Mouse (Mus musculus) gastrocnemius, adult 8-10 months (tissue): ENCODE data around the gene Ncf2. TPM values are rescaled to one million over a fixed set of nuclear protein-coding genes. Genes with fewer than 3 reads are reported as not detected.
A peak's percentile ranks its signal among the peaks of the same experiment; 100 is the strongest.
"Not testable (repeated sequence)": the region's sequence is repeated elsewhere in the genome, so short reads cannot be mapped to it uniquely, and the experiment has no call there.

Source experiments
- DNase-seq, 2 experiments: peaks; one replicate each; pipeline ENCODE4 v3.0.0; 2022; ENCODE audit warnings: low spot score in 2 of 2
- total RNA-seq, 4 experiments: library from RNA; stranded (reverse); gene quantifications; 2 replicates each; pipeline ENCODE4 v1.2.4; 2022

The Ncf2 gene
- total RNA-seq, result 1 to 10 TPM in 1 of 4 experiments, under 1 TPM in 3; 0.34 to 1.1 (median 0.48) TPM

DNA sequence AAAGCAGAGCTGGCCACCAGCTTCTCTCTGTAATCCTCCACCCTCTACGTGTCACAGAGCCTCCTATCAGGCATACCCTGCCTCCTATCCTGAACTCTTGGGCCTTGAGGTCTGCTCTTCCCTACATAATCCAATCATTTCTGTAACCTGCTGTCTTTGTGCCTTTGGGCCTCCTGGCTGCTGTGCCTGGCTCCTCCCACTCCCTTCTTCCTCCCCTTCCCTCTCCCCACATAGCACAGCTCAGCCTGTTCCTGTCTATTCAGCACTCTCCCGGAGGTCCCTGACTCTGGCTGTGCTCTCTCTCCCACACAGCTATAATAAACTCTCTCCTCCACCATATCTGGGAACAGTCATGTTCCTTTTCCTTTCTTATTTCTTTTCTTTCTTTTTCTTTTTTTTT lies at the start of gene Ncf2:
TSS of gene Ncf2 (plus strand) at position 298 of the 400 bp plus-strand sequence.
- DNase-seq, result no peak

DNA sequence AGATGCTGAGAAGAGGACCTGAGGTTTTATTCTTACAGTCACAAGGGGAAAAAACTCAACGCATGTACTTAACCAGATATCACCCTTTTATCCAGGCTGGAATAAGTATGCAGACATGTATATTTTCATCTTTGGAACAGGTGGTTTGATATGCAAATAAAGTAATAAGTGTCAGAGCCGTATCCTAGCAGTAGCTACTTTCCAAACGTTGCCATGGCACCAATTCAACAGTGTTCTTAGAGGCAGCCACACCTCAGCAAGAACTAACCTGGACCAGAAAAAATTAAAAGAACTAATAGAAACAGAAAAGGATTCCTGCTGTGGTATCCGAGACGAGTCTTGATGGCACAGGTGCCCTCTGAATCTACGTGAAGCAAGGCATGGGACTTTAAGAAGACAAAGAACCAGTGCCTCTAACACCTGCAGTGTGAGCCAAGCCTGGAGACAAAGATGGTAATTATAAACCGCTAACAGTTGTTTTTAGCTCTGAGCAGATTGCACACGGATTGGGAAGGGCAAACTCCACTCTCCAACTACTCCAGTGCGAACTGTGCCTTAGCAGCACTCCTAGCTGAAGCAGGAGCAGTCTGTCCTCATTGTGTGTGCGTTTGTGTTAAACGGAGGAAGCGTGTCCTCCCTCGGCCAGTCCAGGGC lies 49.6 kb upstream of the Ncf2 start, which contains the start of gene Apobec4:
TSS of gene Apobec4 (plus strand) at position 240 of the 654 bp plus-strand sequence.
- DNase-seq, result no peak

DNA sequence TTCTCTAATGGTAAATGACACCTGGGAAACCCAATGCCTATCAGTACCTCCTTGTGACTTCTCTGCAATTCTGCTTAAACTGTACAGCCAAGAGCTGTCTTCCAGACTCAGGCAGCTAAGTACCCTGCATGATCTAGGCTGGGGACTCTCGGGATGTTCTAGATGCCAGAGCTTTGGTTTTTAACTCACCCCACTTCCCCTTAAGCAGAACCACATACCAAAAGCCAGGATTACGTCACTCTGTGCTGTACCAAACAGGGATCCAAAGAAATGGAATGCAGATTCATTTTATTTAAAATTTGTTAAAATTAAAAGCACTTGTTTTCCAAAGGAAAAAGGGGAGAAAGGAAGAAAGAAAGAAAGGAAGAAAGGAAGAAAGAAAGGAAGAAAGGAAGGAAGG lies 38.2 kb upstream of the Ncf2 start:
- DNase-seq, result no peak

DNA sequence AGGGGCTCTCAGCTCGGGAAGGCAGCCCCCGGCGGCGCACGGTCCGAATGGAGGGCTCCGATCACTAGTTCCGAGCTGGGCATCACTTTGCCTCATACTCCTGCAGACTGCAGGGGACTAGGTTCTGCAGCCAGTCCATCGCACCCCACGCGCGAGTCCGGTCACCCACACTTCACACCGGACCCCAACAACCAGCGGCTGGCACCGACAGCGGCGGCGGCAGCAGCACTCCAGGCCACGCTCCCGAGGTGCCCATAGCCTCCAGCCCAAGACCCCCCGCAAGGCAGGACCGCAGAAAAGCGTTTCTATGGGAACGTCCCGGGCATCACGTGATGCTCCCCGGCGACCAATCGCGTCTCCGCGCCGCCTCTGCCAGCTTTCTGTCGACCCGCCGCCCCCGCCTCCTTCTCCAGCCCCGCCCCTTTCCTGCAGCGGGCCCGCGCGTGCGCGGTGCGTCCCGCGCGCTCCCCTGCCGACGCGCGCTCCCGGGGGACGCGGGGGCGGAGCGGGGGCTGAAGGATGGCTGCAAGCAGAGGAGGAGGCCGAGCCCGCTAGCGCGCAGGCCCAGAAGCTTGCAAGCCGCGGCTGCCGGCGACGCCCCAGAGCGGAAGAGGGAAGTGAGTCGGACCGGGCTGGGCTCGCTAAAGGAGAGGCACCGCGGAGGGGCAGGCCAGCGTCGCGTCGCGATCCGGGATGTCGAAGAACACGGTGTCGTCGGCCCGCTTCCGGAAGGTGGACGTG lies 33.8 kb upstream of the Ncf2 start, which contains the start of the genes Rgl1 and Arpc5:
TSS of gene Rgl1 (minus strand) at position 320 of the 741 bp plus-strand sequence.
TSS of gene Arpc5 (plus strand) at position 511 of the 741 bp plus-strand sequence.
- peak; percentile 92 to 97 for DNase-seq

DNA sequence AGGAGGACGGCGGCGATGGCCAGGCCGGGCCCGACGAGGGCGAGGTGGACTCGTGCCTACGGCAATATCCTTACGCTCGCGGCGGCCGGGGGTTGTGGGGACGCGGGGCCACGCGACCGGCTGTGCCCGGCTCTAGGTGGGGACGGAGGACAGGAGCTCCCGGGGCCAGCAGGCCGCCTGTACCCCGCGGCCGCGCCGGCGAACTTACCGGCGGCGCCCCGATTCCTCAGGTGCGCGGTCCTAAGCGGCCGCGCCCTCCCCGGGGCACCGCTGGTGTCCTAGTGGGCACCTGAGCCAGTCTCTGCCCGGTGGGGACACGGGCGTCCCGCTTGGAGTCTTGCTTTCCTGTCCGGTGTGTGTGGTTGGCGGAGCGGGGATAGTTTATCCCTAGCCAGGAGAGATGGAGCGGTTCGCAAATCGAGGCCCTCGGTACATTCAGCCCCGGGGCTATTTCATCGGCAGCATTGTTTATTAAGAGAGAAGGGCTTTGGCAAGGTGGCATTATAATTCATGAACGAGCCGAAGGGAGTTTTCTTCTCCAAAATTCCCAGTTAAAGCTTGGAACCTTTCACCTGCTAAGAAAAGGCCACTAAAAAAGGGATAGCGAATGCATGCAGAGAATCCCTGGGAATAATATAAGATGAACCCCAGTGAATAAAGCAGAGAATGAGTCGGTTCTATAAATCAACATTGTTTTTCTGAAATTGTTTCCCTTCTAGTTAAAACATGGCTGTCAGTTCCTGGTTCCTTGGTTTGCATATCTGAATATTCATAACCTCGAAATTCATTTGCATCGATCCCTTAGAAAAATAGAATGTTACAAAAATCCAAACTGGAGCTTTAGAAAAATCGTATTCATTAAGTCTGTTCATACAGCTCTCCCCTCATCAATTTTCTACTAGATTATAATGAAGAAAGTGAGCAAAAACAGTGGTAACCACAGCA lies 32.9 kb upstream of the Ncf2 start:
- DNase-seq, result peak; percentile 12 to 25

DNA sequence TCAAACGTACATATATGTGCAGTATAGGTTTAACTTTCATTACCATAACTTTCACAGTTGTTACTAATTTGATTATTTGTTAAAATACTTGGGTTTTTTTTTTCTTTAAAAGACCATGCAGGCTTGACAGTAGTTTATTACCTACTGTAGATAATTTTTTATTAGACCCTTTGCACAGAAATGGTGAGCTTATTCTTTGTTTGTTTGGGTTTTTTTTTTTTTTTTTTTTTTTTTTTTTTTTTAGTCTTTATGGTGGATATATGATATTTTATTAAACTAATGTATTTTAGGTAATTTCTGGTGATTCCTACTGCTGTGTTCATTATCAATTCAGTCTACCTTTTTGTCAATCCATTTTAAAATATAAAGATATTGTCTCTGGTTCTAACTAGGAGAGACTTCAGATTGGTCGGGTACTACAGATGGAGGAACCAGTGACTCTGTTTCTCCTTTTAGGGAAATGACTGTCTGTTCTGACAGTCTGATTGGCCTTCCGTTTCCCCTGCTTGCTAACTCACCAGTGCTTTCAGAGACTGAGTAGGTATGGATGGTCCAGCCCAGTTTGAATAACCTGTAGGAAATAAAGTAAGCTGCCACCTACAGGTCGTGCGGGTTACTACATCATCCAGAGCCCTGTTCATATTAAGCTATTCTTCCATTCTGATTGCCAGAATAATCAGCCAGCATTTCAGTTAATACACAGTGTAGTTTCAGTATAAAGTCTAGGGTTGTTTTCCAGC lies 32.1 kb upstream of the Ncf2 start:
- peak; percentile 64 to 68 for DNase-seq

DNA sequence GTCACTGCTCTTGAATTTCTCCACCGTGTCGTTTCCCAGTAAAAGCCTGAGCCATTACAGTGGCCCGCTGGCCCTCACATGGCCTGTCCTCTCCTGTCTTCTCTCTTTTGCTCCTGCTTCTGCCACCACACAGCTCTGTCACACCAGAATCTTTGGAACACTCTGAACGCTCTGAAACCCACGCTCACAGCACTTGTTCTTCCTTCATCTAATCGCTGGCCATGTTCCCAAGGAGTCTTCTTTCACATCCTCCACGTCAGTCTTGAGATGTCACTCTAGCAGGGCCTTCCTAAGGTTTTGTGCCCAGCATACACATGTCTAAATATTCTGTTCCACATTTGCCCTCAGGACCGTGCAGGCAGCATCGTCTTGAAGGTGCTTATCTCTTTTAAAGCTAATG lies 29.0 kb upstream of the Ncf2 start:
- no peak for DNase-seq

DNA sequence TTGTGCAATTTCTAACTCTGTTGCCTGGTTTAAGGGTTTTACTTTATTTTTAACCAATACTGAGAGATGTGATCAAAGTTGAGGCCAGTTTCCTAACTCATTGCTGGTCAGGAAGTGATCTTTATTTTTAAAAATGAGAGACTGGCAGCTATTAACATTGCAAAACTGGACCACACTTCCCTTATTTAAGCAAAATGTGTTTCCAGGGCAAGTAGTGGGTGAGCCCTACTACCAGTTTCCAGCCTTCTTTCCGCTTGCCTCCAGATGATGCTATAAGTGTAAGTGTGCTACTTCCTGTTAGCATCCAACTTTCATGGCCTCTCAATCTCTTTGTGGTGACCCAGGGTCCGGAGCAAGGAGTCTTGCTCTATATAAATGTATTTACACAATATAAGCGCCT lies 25.4 kb upstream of the Ncf2 start:
- not testable (repeated sequence) for DNase-seq

DNA sequence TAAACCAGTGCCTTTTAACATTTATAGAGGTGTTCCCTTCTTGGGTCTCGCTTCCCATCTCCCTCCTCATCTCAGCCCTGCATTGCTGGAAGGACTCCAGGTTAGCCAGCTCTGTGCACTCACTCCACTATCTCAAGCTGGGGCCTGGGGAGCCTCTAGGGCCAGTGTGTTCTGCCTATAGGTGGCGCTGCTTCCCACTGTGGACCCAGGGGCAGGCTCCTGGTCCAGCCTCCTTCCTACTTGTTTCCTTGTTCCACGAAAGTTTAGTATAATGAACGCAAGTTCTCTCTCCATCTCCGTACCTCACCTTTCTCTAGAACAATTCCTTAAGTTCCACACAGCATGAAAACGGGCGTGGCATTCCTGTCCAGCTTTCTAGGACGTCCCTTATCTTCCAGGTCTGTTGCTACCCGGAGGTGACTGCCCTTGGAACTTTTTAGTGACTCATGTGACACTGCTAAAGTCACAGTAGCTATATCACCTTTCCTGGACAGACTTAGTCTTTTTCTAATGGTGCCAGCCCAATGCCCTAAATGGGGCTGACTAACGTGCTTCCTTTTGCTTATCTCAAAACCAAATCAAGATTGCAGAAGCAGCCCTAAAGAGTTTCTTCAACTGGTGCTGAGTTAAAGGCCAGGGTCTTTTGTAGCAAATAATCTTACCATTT lies 20.8 kb upstream of the Ncf2 start:
- DNase-seq, result peak; percentile 53 to 55

DNA sequence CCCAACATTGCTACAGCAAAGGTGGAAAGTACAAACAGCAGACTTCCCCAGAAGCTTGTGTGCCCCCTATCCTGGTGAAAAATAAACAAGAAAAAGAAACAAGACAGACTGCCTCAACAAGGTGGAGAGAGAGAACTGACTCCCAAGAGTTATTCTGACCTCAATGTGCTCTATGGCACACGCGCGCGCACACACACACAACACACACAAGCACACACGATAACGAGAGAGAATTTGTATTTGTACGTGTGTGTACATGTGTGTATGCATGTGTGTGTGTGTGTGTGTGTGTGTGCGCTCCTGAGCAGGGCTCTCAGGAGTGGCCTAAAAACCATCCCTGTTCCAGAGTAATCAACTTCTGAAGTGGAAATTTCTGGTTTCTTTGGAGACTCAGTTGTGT lies 15.4 kb upstream of the Ncf2 start:
- DNase-seq, result no peak

DNA sequence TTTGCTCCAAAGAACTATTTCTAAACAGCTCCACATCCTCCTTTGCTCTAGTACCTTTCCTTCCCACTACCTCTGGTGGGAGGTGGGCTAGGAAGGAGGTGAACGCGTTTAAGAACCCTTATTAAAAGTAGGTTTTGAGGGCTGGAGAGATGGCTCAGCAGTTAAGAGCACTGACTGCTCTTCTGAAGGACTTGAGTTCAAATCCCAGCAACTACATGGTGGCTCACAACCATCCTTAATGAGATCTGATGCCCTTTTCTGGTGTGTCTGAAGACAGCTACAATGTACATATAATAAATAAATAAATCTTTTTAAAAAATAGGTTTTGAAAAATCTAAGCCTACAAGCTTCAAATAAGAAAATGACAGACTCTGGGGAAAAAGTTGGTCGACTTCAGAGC lies 14.5 kb upstream of the Ncf2 start:
- DNase-seq, result not testable (repeated sequence)

DNA sequence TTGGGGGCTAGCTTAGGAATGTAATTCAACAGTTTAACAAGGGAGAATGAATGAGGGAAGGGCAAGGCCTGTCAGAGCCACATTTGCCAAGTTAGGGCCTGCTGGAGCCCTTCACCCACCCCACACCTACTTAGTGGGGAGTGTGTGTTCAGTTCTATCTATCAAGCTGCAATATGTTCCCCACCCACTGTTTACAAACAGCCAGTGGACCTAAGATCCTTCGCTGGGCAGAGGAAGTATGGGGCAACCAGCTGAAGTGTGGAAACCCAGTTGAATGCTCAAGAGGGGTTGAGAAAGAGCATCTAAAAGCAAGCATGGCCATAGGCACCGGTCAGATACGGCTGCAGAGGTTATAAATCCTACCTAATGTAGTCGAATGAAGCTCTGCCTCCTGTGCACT lies 13.0 kb upstream of the Ncf2 start:
- no peak for DNase-seq

DNA sequence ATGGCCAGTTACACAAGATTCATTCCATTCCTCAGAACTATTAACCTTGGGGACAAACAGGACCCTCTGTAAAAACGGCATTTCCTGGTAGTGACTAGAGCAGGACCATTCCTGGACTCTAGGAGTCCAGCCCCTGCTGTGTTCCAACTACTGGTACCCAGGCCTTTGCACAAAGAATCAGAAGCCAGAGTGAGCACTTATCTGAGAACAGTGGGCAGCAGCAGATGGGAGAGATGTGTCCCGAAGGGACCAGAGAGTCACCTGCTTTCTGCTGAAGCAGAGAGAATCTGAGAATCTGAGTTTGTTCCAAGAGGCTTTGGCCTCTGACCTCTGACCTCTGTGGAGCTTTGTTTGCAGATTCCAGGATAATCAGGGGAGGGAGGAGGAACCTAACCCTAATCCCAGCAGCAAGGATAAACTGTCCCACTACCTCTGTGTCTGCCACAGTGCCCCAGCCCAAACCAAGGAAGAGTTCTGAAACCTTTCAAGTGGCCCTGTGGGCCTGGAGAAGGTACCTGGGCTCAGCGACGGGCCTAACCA lies 11.8 kb upstream of the Ncf2 start:
- no peak for DNase-seq

DNA sequence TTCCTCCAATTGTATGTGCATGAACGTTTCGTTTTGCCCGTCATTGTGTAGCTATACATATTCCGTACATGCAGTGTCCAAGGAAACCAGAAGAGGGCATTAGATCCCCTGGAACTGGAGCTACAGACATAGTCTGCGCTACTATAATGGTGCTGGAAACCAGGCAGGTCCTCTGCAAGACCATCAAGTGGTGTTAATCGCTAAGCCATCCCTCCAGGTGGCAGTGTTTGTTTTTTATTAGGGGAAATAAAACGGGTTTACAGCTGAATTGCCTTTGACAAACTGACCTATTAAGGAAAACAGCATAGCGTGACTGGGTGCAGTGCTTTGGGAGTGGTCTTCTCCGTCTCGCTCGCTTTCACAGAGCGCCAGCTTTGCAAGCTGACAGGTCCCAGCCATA lies 9.7 kb upstream of the Ncf2 start:
- DNase-seq, result no peak

DNA sequence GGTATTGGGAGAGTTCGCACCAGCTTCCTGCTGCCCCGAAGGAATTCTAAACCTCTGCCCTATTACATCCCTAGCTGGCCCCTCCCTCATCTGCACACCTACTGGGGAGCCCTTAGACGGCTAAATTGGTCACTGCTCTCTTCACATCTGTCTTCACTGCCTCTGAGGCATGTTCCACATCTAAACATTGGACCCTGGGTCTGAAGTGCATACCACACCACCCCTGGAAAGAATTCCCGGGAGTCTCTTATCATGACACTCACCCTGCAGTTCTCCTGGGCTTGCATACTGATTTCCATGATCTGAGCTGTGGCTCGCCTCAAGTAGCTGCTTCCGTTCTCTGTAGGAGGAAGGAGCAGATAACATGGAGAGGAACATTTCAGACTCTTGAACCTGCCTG lies 9.2 kb upstream of the Ncf2 start:
- no peak for DNase-seq

DNA sequence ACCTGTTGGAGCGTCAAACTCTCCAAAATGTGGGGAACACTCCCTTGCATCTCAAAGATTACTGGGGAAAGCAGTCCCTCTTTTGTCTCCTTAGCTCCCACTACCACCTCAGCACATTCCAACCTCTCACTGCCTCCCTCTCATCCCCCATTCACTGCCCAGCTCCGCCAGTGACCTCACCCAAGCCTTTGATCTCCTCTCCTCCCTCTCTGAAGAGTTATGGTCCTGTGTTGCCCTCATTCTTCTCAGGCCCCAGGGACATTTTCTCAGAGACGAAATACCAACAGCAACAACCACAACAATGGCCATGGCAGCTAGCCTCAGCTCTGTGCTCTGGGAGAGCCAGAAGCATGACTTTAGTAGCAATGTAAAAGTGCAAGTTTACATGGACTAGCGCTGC lies 8.7 kb upstream of the Ncf2 start:
- no peak for DNase-seq

DNA sequence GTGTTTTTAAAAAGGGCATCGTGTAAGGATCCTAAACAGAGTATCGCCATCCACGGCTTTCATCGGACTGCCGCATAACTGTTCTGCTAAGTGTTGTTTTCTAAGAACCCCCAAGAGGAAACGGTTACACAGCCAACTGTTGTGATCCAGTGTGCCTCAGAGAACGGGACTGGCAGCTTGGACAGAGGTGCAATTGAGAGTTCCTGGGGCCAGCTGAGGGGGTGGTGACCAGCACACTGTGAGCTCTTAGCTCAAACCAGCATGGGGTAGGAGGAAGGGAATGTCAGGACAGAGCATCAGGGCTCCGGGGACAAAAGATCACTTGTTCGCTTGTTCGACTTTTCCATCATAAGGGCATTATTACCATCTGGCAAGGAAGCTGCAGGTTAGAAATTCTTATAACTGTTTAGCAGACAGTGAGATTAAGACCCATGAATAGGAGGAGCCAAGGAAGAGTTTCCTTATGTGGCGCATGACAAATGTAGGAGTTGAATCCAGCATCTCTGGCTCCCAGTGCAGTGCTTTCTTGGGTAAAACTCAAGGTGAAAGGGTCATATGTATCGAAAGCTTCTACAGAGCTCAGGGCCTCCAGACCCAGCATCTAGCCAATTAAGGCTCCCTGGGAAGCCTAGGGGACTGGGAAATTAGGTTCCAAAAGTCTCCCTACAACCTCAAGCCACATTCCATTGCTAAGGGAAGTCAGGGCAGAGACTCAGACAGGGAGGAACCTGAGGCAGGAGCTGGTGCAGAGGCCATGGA lies 7.1 kb upstream of the Ncf2 start:
- no peak for DNase-seq

DNA sequence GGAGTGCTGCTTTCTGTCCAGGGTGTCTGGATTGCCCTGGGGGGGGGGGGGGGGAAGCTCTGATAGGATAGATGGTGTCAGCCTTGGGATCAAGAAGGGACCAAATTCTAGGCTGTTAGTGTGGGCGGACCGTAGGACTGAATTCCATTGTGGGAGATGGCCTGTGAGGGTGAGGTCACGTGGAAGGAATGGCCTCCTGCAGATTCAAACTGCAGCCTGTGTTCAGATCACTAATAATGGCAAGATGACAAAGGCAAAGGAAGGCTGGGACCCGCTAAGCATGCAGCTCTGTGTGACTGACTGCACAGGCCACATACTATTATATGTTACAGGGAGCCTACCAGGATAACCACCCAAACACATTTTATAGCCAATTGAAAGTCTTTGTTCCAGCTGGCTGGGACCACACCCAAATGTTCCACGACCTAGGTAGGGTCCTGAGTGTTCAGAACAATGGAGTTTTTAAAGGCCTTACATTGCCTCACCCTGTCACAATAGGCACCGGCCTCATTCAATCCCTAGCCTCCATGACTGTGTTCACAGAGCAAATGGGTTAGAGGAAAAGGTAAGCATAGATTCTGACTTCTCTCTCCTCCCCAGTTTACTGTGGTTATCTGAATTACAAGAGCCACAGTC lies 6.4 kb upstream of the Ncf2 start:
- no peak for DNase-seq

DNA sequence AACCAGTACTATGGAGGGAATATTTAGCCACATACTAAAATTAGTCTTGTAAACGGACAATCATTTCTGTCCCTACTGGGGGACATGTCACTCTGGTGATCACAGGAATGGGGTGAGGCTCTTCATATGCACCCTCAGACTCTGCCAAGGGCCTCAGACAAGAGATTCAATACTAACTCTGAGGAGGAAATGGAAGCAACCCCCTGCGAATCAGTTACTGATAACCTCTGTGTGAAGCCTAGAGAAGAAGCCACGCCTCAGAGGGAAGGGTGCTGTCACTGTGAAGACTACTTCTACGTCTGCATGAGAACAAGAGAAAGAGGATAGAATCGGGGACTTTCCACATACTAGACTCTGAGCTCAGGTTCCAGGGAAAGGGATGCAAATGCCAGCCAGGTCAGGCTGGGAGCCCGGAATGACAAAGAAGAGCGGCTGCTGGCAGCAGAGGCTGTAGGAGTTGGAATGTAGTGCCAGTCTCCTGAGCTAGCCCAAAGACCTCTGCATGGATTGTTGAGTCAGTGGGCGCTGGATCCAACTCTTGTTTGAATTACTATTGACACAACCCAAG lies 4.2 kb upstream of the Ncf2 start:
- no peak for DNase-seq
